Mouse (Mus musculus) liver, adult 2 months (tissue): Measurements from ENCODE around the gene C530008M17Rik.

Source experiments
- CTCF ChIP-seq: fragments of 200-500 bp; IDR thresholded peaks from 2 replicates; pipeline ENCODE4 v1.5.1; 2011; ENCODE audit warnings: low read depth, low read length, control low read depth
- POLR2A ChIP-seq: fragments of 200-500 bp; IDR thresholded peaks from 2 replicates; pipeline ENCODE4 v1.6.1; 2011; ENCODE audit warnings: low read length, control low read depth; ENCODE audit not compliant: insufficient read depth; ENCODE audit errors: extremely low read depth

GRCm38 (mm10) chr5:76779094-76779615, 122.8 kb downstream of the C530008M17Rik start:
- TF ChIP-seq CTCF: no peak
- no peak for TF ChIP-seq POLR2A
